Mouse (Mus musculus): ENCODE results near the gene Nipsnap2.

GRCm38 (mm10) chr5:129717016-129717415 is 7.8 kb upstream of the Nipsnap2 start:
- TF ChIP-seq FLI1 (IDR thresholded peaks at IDR 0.05; ENCODE audit: low read length), result no peak
- TF ChIP-seq GATA1 (IDR thresholded peaks at IDR 0.05; ENCODE audit: borderline replicate concordance, low read length), result no peak

Measured in megakaryocyte, embryonic 14.5 days (primary cell).